Mouse (Mus musculus) embryonic facial prominence, embryonic 10.5 days (tissue): ENCODE measurements around the gene Gm9918. TPM values are rescaled to one million over a fixed set of nuclear protein-coding genes. Genes with fewer than 3 reads are reported as not detected.
A peak's percentile ranks its signal among the peaks of the same experiment; 100 is the strongest.

Experiments
- DNase-seq: peaks from one replicate; pipeline ENCODE4 v3.0.0-alpha.2; 2017; ENCODE audit warnings: low spot score
- H3K27ac ChIP-seq: fragments of 300-500 bp; sonication (generic); replicated peaks from 2 replicates; pipeline ENCODE4 v1.5.1; 2016; ENCODE audit warnings: mild to moderate bottlenecking
- H3K27me3 ChIP-seq: fragments of 300-500 bp; sonication (generic); replicated peaks from 2 replicates; pipeline ENCODE4 v1.6.1; 2016; ENCODE audit warnings: low read depth, mild to moderate bottlenecking; ENCODE audit not compliant: poor library complexity, severe bottlenecking
- H3K36me3 ChIP-seq: fragments of 300-500 bp; sonication (generic); replicated peaks from 2 replicates; pipeline ENCODE4 v1.6.1; 2016; ENCODE audit warnings: mild to moderate bottlenecking, moderate library complexity
- H3K4me1 ChIP-seq: fragments of 300-500 bp; sonication (generic); 2 replicates; pipeline ENCODE4 v1.6.1; 2016
- H3K4me3 ChIP-seq: fragments of 300-500 bp; sonication (generic); 2 replicates; pipeline ENCODE4 v1.5.1; 2016; ENCODE audit warnings: mild to moderate bottlenecking, moderate library complexity
- H3K9me3 ChIP-seq: fragments of 300-500 bp; sonication (generic); 2 replicates; pipeline ENCODE4 v1.6.1; 2016; ENCODE audit warnings: mild to moderate bottlenecking
- WGBS: fragments of 180-500 bp; shearing (Covaris S2); methylation state at CpG from one replicate; pipeline ENCODE4 v1.1.7; 2016; 5-methylcytosine and 5-hydroxymethylcytosine counted together
- polyA plus RNA-seq: library from polyadenylated mRNA; unstranded; fragments of >200 nt; fragmentation: Nextera tagmentation; extraction: Ambion mirVana; gene quantifications from 2 replicates; pipeline ENCODE4 v1.2.1, GENCODE M21; 2016

The Gm9918 gene
- polyA plus RNA-seq, 1 experiment from 2014 or later = 1.3 TPM

DNA sequence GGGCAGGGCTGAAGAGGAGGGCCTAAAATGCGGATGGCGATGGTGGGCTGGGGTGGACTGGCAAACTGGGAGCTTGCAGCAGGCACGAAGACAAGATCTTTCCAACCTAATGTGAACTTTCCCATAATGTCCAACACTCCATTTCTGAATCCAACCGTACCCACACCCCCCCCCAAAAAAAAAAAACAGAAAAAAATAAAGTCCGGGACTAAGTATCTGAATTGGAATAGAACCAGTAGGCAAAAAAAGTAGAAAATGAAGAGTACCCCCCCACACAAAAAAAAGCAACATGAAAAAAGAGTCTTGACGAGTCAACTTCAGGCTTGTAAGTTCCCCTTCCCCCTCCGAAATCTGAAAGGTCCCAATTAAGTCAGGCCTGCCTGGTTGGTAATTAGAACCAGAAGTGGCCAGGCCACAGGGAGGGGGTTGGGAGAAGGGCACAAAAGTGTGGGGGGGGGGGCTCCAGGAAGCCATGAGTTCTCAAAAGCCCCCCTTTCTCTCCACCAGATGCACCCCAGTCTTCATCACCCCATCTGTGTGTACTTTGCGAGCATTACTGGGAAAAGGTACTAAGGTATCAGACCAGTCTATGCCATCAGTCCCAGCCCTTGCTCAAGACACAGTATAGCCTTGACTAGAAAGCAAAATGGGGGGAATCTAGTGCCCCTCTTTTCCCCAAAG lies 22.1 kb upstream of the Gm9918 start:
- H3K27me3 ChIP-seq = peaks cover 61% of the 10 kb centered on the region
- peaks cover 27% of the 10 kb centered on the region for H3K36me3 ChIP-seq
- H3K4me1 ChIP-seq = peaks cover 96% of the 10 kb centered on the region
- peak overlapping the region; percentile 76 for H3K4me3 ChIP-seq
- no peaks in the 10 kb centered on the region for H3K9me3 ChIP-seq
- H3K27ac ChIP-seq = peak overlapping the region; percentile 96
- DNase-seq = peak; percentile 87
- WGBS = 2% methylated on average over 8 of the region's 8 CpGs

DNA sequence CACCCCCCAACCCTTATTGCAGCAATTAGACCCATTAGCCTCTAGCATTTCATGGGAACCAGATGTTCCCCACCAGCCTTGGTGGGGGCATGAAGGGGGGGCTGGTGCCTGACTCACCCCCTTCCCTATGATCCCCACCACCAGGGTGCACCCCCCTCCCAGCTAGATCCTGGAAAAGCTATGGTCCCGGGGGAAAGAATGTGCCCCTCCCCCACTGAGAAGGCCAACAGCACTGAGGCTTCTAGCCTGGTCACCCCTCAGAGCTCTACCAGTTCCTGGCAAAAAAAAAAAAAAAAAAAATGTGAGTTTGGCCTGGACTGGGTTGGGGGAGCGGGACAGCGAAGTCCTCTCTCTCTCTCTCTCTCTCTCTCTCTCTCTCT lies 21.6 kb upstream of the Gm9918 start:
- peak; percentile 88 for DNase-seq
- Histone ChIP-seq H3K9me3 (no peaks in the 10 kb centered on the region), H3K27ac (peak overlapping the region; percentile 96), H3K4me3 (peak overlapping the region; percentile 76), H3K4me1 (peaks cover 94% of the 10 kb centered on the region), H3K36me3 (peaks cover 30% of the 10 kb centered on the region), H3K27me3 (peaks cover 56% of the 10 kb centered on the region)
- WGBS = 0% methylated on average over 3 of the region's 3 CpGs

DNA sequence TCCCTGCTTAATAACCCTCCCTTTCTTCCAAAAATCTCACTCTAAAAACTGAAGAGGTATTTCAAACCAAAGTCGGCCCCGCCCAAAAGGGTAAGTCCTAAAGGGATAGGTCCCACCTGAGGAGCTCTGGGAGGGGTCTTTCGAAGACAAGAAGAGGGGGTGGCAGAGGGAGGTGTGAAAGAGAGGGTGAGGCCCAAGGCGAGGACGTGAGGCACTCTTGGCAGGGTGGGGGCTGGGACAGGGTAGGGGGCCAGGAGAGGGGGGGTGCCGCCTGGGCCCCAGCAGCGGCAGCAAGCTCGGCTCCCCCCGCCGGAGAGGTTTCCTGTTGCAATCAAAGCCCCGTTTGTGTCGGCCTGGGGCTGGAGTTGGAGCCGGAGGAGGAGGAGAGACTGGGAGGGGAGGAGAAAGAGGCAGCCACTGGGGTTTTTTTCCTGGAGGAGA lies 21.1 kb upstream of the Gm9918 start:
- peaks cover 94% of the 10 kb centered on the region for H3K4me1 ChIP-seq
- H3K27ac ChIP-seq = peak overlapping the region; percentile 96
- H3K27me3 ChIP-seq = peaks cover 51% of the 10 kb centered on the region
- H3K9me3 ChIP-seq = no peaks in the 10 kb centered on the region
- WGBS = 1% methylated on average over 13 of the region's 13 CpGs
- peak overlapping the region; percentile 76 for H3K4me3 ChIP-seq
- DNase-seq = peak; percentile 85
- H3K36me3 ChIP-seq = peaks cover 30% of the 10 kb centered on the region

DNA sequence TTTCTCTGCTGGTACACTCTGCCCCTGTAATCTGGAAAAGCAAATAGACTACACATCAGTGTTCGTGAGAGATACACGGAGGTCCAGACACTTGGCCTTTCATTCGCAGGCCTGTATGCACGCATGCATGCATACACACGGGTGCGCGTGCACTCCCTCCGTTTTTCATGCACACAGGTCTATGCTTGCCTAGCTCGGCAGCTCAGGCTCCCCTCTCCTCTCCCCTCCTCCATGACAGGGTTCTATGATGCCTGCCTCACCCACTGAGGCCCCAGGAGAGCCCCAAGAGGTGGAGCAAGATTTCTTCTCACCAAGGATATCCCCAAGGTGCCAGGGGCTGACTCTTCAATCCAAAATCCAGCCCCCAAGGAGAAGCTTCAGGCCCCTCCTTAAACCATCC lies 20.4 kb upstream of the Gm9918 start:
- Histone ChIP-seq H3K27me3 (peaks cover 47% of the 10 kb centered on the region), H3K27ac (peak overlapping the region; percentile 96), H3K36me3 (peaks cover 30% of the 10 kb centered on the region), H3K9me3 (no peaks in the 10 kb centered on the region), H3K4me3 (peak overlapping the region; percentile 76), H3K4me1 (peaks cover 93% of the 10 kb centered on the region)
- peak; percentile 34 for DNase-seq
- 31% methylated on average over 9 of the region's 9 CpGs for WGBS

DNA sequence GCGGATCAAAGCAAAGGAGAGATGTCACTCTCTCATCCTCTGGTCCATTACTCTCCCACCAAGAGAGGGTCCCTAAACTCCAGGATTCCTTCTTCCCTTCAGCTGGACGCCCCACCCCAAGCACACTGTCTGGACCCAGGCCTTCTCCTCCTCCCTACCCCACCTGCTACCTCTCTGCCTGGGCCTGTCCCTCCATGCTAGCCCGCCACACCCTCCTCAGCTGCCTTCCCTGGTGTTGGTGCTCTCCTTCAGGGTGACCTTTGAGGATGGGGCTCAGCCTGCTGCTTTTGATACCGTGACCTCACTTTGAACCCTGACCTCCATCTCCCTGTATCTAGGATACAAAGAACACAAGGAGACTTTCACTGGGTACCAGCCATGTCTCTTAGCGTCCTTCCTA lies 19.8 kb upstream of the Gm9918 start:
- Histone ChIP-seq H3K9me3 (no peaks in the 10 kb centered on the region), H3K4me1 (peaks cover 93% of the 10 kb centered on the region), H3K4me3 (peak overlapping the region; percentile 76), H3K27me3 (peaks cover 47% of the 10 kb centered on the region), H3K36me3 (peaks cover 30% of the 10 kb centered on the region), H3K27ac (peak overlapping the region; percentile 96)
- 50% methylated on average over 5 of the region's 5 CpGs for WGBS
- DNase-seq = no peak

DNA sequence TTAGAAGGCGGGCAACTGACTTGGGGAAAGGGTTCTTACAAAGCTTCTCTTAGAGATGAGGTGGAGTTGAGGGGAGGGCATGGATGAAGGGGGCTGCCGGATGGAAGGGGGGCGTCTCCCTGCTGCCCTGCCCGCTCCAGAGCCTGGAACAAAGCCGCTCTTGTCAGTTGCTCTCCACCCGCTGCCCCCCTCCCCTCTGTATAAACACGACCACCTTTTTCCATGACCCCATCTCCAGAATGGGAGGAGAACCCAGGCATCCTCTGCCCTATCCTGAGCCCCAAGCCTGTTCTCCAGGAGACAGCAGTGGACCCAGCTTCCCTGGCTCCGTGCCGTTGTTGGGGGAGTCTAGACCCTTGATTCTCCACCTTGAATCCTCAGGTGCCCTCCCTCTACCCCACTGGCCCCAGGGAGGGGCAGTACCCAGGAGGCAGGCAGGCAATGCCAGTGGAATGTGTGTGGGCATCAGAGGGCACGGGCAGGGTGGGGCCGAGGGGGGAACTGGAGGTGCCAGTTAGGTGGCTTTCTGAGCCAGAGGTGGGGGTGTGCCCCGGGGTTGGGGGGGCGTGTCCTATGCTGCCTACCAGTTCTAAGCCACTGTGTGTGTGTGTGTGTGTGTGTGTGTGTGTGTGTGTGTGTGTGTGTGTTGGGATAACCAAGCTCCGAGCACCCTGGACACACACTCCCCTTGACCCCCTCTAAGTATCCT lies 14.7 kb upstream of the Gm9918 start:
- 28% methylated on average over 14 of the region's 14 CpGs for WGBS
- Histone ChIP-seq H3K27me3 (peaks cover 49% of the 10 kb centered on the region), H3K4me1 (peaks cover 90% of the 10 kb centered on the region), H3K4me3 (peak overlapping the region; percentile 81), H3K27ac (peak overlapping the region; percentile 96), H3K9me3 (no peaks in the 10 kb centered on the region), H3K36me3 (peaks cover 26% of the 10 kb centered on the region)
- DNase-seq = peak; percentile 72

DNA sequence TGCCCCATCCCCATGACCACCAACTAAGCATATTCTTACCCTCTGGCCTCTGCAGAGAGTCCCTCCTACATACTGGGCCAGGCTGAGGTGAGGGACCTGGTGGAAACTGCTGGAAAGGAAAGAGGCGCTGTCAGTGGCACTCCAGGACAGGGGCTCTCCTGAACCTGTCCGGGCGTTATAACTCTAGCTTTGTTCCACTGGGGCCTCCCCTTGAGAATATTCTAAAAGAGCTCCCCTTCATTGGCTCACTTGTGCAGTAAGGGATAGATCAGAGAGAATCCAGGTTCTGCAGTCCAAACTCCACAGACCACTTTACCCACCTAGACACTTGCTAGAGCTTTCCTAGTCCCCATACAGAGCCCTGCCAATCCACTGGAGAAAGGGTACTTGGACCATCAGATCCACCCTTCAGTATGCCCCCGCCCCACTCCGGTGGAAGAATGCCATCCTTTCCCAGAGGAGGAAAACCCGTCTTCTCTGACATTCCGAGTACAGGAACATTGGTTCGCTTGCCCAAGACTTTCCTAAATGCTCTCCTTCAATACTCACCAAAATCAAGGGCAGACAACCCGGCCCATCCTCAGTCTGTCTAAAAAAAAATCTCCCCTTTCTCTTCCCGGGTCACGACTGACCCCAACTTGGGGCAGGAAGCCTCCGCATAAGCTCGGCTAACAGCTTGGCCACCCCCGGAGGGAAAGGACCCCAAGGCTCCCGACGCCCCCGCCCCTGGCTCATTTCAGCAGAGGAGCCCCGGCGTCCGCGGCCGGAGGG lies 13.7 kb upstream of the Gm9918 start:
- Histone ChIP-seq H3K27me3 (peaks cover 49% of the 10 kb centered on the region), H3K27ac (peak overlapping the region; percentile 96), H3K4me1 (peaks cover 84% of the 10 kb centered on the region), H3K9me3 (no peaks in the 10 kb centered on the region), H3K36me3 (peaks cover 17% of the 10 kb centered on the region), H3K4me3 (peak overlapping the region; percentile 81)
- WGBS = 4% methylated on average over 22 of the region's 22 CpGs
- no peak for DNase-seq

DNA sequence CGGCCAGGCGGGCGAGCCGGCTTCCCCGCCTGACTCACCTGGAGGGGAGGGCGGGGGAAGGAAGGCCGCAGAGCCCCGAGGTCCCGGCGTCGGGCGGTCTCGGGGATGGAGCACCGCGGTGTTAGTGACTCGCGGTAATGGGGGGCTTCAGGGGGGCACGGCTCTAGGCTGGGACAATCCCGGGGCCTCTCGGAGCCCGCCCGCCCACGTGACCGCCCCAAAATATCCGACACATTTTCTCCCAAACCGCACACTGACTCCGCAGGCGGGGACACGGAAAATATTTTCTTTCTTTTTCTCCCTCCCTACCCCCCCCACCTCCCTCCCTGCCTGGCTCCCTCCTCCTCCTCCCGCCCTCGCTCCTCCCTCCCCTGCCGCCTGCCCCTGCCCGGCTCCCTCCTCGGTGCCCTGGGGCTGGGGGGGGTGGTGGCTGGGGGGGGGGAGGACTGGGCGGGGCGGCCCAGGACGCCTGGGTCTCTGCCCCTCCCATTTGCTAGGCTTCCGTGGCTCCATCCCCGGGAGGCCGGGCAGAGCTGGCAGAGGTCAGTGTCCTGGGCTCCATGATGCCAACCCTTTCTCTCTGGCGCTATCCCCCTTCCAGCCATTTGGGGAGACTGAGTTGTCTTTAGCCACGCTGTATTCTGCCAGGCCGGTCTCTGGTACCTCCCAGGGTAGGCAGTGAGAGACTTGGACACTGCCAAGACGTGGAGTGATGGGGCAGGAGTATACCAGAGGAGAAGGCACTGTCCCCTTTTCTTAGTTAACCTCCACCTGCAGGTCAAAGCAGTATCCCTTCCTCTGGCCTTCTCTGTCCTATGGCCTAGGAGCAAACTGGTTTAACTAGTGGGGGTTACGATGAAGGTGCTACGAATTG lies 12.9 kb upstream of the Gm9918 start, which contains the start of gene Rarg:
Rarg (minus strand) TSS at position 316 of the 874 bp plus-strand sequence.
- DNase-seq = peak; percentile 81
- H3K27me3 ChIP-seq = peaks cover 51% of the 10 kb centered on the region

DNA sequence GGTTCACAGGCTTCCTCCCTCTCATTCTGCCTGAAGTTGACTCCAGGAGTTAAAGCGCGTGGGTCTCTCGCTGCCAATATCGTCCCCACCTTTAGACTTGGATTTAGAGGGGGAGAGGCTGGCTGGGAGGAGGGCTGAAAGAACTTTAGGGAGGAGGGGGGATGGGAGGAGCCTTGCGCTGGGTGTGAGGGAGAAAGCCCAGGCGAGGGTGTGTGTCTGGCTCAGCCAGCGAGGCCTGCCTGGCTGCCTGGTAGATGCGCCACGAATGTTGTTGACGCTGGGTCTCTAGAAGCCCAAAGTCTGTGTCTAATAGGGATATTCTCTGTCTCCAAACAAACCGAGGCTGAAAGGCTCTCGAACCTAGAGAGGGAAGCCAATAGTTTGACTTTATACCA lies 12.3 kb upstream of the Gm9918 start:
- Histone ChIP-seq H3K9me3 (no peaks in the 10 kb centered on the region), H3K4me1 (peaks cover 86% of the 10 kb centered on the region), H3K27me3 (peaks cover 54% of the 10 kb centered on the region), H3K36me3 (peaks cover 4% of the 10 kb centered on the region; the same call in 1 of the 2 replicates), H3K4me3 (peak overlapping the region; percentile 81), H3K27ac (peak overlapping the region; percentile 96)
- DNase-seq = peak; percentile 77
- WGBS = 2% methylated on average over 12 of the region's 12 CpGs

More for the DNA sequence above, 12.9 kb upstream of the Gm9918 start, which contains the start of gene Rarg:
- H3K4me1 ChIP-seq = peaks cover 84% of the 10 kb centered on the region
- H3K36me3 ChIP-seq = peaks cover 9% of the 10 kb centered on the region
- peak within 1 kb of the TSS; percentile 81 for H3K4me3 ChIP-seq
- WGBS = under 1% methylated on average over 42 of the region's 46 CpGs
- no peaks in the 10 kb centered on the region for H3K9me3 ChIP-seq
- H3K27ac ChIP-seq = peak within 1 kb of the TSS; percentile 96

DNA sequence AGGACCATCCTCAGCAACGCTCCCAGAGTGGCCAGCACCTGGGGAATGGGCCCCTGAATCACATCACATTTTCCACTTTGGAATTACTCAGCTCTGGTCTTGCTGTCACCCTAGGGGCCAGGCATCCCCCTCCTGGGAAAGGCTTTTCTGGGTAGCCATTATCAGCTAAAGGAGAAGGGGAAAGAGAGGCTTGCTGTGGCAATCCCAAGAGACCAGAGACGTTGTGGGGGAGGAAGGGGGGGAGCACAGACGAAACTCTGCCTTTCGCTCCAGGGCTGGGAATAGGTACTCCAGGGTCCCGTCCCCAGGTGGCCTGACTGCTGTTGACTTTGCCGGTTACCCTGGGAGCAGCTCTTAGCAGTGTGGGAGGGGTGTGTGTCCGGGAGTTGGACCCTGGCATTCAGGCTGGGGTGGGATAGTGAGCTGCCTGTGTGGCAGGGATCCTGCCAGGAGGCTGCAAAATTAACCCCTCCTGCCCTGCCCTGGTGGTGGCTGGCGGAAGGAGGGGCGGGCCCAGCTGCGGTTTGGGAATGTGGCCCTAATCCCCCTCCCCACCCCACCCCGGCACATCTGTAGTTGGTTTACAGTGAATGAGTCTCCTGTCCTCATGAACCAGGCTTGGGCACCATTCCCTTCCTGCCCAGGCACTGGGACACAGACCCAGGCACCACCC lies 11.6 kb upstream of the Gm9918 start:
- H3K4me1 ChIP-seq = peaks cover 81% of the 10 kb centered on the region
- H3K36me3 ChIP-seq = no peaks in the 10 kb centered on the region; the same call in 1 of the 2 replicates
- peak overlapping the region; percentile 96 for H3K27ac ChIP-seq
- H3K9me3 ChIP-seq = no peaks in the 10 kb centered on the region
- peak; percentile 82 for DNase-seq
- WGBS = 5% methylated on average over 11 of the region's 11 CpGs
- H3K4me3 ChIP-seq = peak overlapping the region; percentile 81
- peaks cover 54% of the 10 kb centered on the region for H3K27me3 ChIP-seq

DNA sequence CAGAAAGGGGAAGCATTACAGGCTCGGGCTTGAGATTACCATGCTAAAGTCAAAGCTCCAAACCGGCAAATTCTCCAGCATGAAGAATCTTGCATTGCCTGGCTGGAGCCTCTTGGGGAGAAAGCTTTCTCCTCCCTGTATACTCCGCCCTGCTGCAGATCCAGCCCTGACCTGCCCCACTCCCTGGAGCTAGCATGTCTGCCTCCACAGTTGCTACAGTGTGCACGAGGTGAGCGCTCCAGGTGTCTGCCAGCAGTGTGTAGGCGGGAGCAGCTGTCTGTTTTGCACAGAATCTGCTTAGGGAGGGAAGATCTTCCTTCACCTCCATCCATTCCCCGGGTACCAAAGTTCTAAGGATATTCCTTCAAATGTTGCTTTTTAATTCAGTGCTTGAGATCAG lies 7.8 kb upstream of the Gm9918 start:
- Histone ChIP-seq H3K4me3 (no peak overlapping the region), H3K27me3 (peaks cover 25% of the 10 kb centered on the region), H3K36me3 (no peaks in the 10 kb centered on the region), H3K9me3 (no peaks in the 10 kb centered on the region), H3K27ac (peak overlapping the region; percentile 41; the same call in 1 of the 2 replicates), H3K4me1 (peaks cover 48% of the 10 kb centered on the region)
- WGBS = 48% methylated on average over 7 of the region's 7 CpGs
- no peak for DNase-seq
